Mouse (Mus musculus) B cell, adult 67 days (primary cell): Measurements from ENCODE around the gene Npff. TPM values are rescaled to one million over a fixed set of nuclear protein-coding genes. Genes with fewer than 3 reads are reported as not detected.

ENCODE experiments used
- total RNA-seq, 2 experiments: library from RNA; stranded (reverse); gene quantifications; 4 replicates each; pipeline ENCODE4 v1.2.4; 2023

Gene Npff
- 10 to 100 TPM; 15.7 to 26.0 TPM for total RNA-seq

GRCm38 (mm10) chr15:102524892-102525485, at the start of gene Npff:
Gene Npff, minus strand, starts transcription at chr15:102524942.

GRCm38 (mm10) chr15:102517976-102518858, 6.5 kb downstream of the Npff start, which contains the start of gene Tarbp2:
Gene Tarbp2, plus strand, starts transcription at chr15:102518192.

GRCm38 (mm10) chr15:102516728-102517404, 7.9 kb downstream of the Npff start, which contains the start of gene Map3k12:
Gene Map3k12, minus strand, starts transcription at chr15:102517064.

GRCm38 (mm10) chr15:102503447-102503846, 21.3 kb downstream of the Npff start, which contains the start of gene Gm10337:
Gene Gm10337, plus strand, starts transcription at chr15:102503722.

Other genes with a start within 250 kb of the Npff start
- 10 to 100 TPM; 28.8 to 32.5 TPM for gene Mfsd5, start 245.5 kb downstream of the Npff start, total RNA-seq
- gene Espl1, start 228.7 kb downstream of the Npff start, total RNA-seq = 1 to 10 TPM in 1 of 2 experiments, under 1 TPM in 1; 0.93 to 1.3 TPM
- gene Pfdn5, start 198.8 kb downstream of the Npff start, total RNA-seq = 100 to 1,000 TPM; 526 to 540 TPM
- 10 to 100 TPM; 70.1 to 72.8 TPM for gene Myg1, start 193.2 kb downstream of the Npff start, total RNA-seq
- gene Aaas, start 174.2 kb downstream of the Npff start, total RNA-seq = 10 to 100 TPM; 60.7 to 62.9 TPM
- gene Sp7, start 157.8 kb downstream of the Npff start, total RNA-seq = not detected
- gene Sp1, start 118.8 kb downstream of the Npff start, total RNA-seq = 100 to 1,000 TPM; 183 TPM
- 1 to 10 TPM in 1 of 2 experiments, under 1 TPM in 1; 0.74 to 2.6 TPM for gene Amhr2, start 79.6 kb downstream of the Npff start, total RNA-seq
- gene Prr13, start 65.9 kb downstream of the Npff start, total RNA-seq = 100 to 1,000 TPM in 1 of 2 experiments, 10 to 100 TPM in 1; 95.8 to 104 TPM
- gene Pcbp2, start 54.4 kb downstream of the Npff start, total RNA-seq = 100 to 1,000 TPM; 699 to 726 TPM
- gene Gm10337, start 21.2 kb downstream of the Npff start, total RNA-seq = 1 to 10 TPM in 1 of 2 experiments, not detected in 1; 7.7 TPM
- gene Map3k12, start 7.9 kb downstream of the Npff start, total RNA-seq = 1 to 10 TPM; 1.3 TPM
- 10 to 100 TPM; 50.8 to 57.4 TPM for gene Tarbp2, start 6.8 kb downstream of the Npff start, total RNA-seq
- 1 to 10 TPM; 2.4 to 3.2 TPM for gene Gm28047, start 100.1 kb upstream of the Npff start, total RNA-seq
- gene Atf7, start 100.5 kb upstream of the Npff start, total RNA-seq = 100 to 1,000 TPM; 146 to 155 TPM
- gene Atp5g2, start 147.4 kb upstream of the Npff start, total RNA-seq = 1 to 10 TPM; 7.7 to 9.0 TPM
- 10 to 100 TPM; 55.1 to 59.3 TPM for gene Calcoco1, start 197.2 kb upstream of the Npff start, total RNA-seq